Mouse (Mus musculus) olfactory bulb, adult 2 months (tissue): Measurements from ENCODE around the gene Gcsh.

Experiments used
- CTCF ChIP-seq: fragments of 200-500 bp; IDR thresholded peaks from 2 replicates; pipeline ENCODE4 v1.5.1; 2012; ENCODE audit warnings: low read depth, mild to moderate bottlenecking, low read length, moderate library complexity; ENCODE audit not compliant: insufficient read depth
- POLR2A ChIP-seq: fragments of 200-500 bp; IDR thresholded peaks from 2 replicates; pipeline ENCODE4 v1.6.1; 2012; ENCODE audit warnings: mild to moderate bottlenecking, low read depth, low read length, moderate library complexity; ENCODE audit not compliant: insufficient read depth

- no peak for TF ChIP-seq CTCF
- TF ChIP-seq POLR2A = no peak
Observed at GRCm38 (mm10) chr8:117031476-117031875, 38.1 kb upstream of the Gcsh start.
